Mouse (Mus musculus) heart, embryonic 14.5 days (tissue): ENCODE measurements at regions not wholly inside any gene's neighbourhood (a gene's known extent, or its start where the extent isn't known, plus 50 kb on each side); places are given as distances from the start of the nearest gene placed in this dataset.

Experiments
- ATAC-seq: fragments of 200-750 bp; cut with Nextera tagmentation; 2 replicates; pipeline ENCODE4 v1.8.0; 2017; ENCODE audit warnings: low read depth, moderate TSS enrichment; ENCODE audit not compliant: insufficient number of reproducible peaks, insufficient read depth, low FRiP score
- H3K27ac ChIP-seq, 2 experiments: fragments of 200-500 bp in 1 of 2; fragments of 300-500 bp in 1 of 2; sonication (generic) in 1 of 2; replicated peaks in 1 of 2; 2 replicates each; pipeline ENCODE4 v1.5.1; 2012 to 2014; ENCODE audit warnings: low read depth in 2 of 2, low read length in 2 of 2, control low read depth in 1 of 2, mild to moderate bottlenecking in 1 of 2, mixed read lengths in 1 of 2; ENCODE audit not compliant: control insufficient read depth in 1 of 2, insufficient read depth in 1 of 2
- H3K27me3 ChIP-seq: fragments of 300-500 bp; sonication (generic); 2 replicates; pipeline ENCODE4 v1.6.1; 2014; ENCODE audit warnings: mild to moderate bottlenecking, low read length, control low read depth; ENCODE audit not compliant: control insufficient read depth, insufficient read depth
- H3K36me3 ChIP-seq: fragments of 300-500 bp; sonication (generic); 2 replicates; pipeline ENCODE4 v1.6.1; 2014; ENCODE audit warnings: mild to moderate bottlenecking, control low read depth, low read length, mixed read lengths; ENCODE audit not compliant: control insufficient read depth, insufficient read depth
- H3K4me1 ChIP-seq, 2 experiments: fragments of 200-500 bp in 1 of 2; fragments of 300-500 bp in 1 of 2; sonication (generic) in 1 of 2; 2 replicates each; pipeline ENCODE4 v1.6.1; 2012 to 2014; ENCODE audit warnings: low read length in 2 of 2, control low read depth in 1 of 2, mixed read lengths in 1 of 2; ENCODE audit not compliant: control insufficient read depth in 2 of 2, insufficient read depth in 2 of 2
- H3K4me2 ChIP-seq: fragments of 300-500 bp; sonication (generic); 2 replicates; pipeline ENCODE4 v1.6.1; 2014; ENCODE audit warnings: mild to moderate bottlenecking, low read length
- H3K4me3 ChIP-seq, 2 experiments: fragments of 200-500 bp in 1 of 2; fragments of 300-500 bp in 1 of 2; sonication (generic) in 1 of 2; 2 replicates each; pipeline ENCODE4 v1.5.1; 2012 to 2014; ENCODE audit warnings: low read length in 2 of 2, mild to moderate bottlenecking in 2 of 2, control low read depth in 1 of 2, low read depth in 1 of 2, moderate library complexity in 1 of 2; ENCODE audit not compliant: control insufficient read depth in 1 of 2, insufficient read depth in 1 of 2
- H3K9ac ChIP-seq: fragments of 300-500 bp; sonication (generic); 2 replicates; pipeline ENCODE4 v1.6.1; 2014; ENCODE audit warnings: mild to moderate bottlenecking, low read length
- H3K9me3 ChIP-seq: fragments of 300-500 bp; sonication (generic); 2 replicates; pipeline ENCODE4 v1.6.1; 2016; ENCODE audit warnings: low read length, control low read depth; ENCODE audit not compliant: control insufficient read depth
- WGBS: fragments of 180-500 bp; shearing (Covaris S2); extraction: QIAGEN DNeasy Blood & Tissue Kit; methylation state at CpG from one replicate; pipeline ENCODE4 v1.1.7; 2014; 5-methylcytosine and 5-hydroxymethylcytosine counted together

DNA sequence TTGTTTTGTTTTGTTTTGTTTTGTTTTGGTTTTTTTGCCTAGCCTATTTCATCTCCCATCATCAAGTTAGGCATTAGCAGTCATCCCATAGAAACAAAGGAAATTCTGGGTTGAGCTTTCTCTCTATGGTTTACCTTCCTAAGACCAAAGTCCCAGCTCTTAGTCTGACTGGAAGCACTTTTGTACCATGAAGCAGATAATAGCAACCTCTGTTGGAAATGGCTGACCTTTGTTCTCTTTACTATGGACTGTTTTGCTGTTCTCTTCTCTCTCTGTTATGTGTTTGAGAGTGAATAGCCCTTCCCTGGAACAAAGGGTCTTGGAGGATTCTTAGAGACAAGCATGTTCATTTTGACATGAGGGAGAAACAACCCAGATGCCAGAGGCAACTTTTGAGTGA lies 1681.7 kb upstream of the 5930422O12Rik start:
- Histone ChIP-seq H3K4me3 (no peak overlapping the region), H3K36me3 (no peaks in the 10 kb centered on the region), H3K9ac (no peak overlapping the region), H3K4me1 (no peaks in the 10 kb centered on the region), H3K9me3 (no peaks in the 10 kb centered on the region), H3K27me3 (no peaks in the 10 kb centered on the region), H3K4me2 (no peak overlapping the region), H3K27ac (no peak overlapping the region)
- ATAC-seq: no peak

DNA sequence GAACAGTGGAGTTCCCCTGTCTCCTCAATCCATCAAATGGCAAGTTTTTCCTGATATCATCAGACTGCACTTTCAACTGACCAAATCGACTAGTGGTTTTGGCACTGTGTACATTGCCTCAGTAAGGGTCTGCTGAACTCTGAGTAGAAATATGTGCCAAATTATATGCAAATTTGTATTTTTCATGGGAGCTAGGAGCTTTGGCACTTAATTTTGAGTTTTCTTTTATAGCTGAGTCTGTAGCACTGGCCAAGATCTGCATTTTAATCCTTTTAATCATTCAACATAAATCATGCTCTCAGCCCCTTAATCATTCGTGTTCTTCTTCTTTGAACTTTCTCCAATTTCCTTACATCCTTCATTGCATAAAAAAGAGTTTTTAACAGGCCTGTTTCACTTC lies 1678.5 kb upstream of the 5930422O12Rik start:
- Histone ChIP-seq H3K9ac (no peak overlapping the region), H3K4me3 (no peak overlapping the region), H3K4me2 (no peak overlapping the region), H3K36me3 (no peaks in the 10 kb centered on the region), H3K27me3 (no peaks in the 10 kb centered on the region), H3K4me1 (no peaks in the 10 kb centered on the region), H3K27ac (no peak overlapping the region), H3K9me3 (no peaks in the 10 kb centered on the region)
- WGBS: 65% methylated on average over 2 of the region's 2 CpGs
- no peak for ATAC-seq

DNA sequence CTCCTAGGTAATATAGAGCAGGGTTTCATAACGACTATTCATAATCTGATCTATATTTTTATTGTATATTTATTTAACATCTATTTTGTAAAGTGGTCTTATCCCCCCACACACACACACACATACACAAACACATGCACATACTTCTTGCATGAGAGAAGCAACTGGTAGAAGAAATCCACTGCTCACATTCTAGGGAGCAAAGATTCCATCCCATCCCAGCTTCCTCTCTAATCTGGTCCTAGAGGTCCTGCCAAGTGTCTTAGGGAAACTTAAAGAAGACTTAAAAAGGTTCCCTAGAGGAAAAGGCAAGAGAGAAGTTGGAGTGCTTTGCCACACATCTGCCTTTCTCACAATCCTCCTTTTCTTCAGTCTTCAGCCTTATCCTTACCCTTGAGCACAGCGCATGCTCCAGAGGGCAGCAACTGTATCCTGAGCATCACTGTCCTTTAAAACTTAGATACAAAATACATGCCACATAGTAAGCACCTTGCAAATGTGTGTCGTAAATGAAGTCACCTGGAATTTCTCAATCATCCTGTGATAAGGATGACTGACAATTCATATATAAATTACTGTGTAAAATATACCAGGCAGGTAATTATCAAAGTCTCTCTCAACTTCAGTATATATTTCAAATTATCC lies 1677.9 kb upstream of the 5930422O12Rik start:
- Histone ChIP-seq H3K27me3 (no peaks in the 10 kb centered on the region), H3K9me3 (no peaks in the 10 kb centered on the region), H3K36me3 (no peaks in the 10 kb centered on the region), H3K4me2 (no peak overlapping the region), H3K27ac (no peak overlapping the region), H3K4me1 (no peaks in the 10 kb centered on the region), H3K9ac (no peak overlapping the region), H3K4me3 (no peak overlapping the region)
- WGBS: 62% methylated on average over 3 of the region's 3 CpGs
- no peak for ATAC-seq

DNA sequence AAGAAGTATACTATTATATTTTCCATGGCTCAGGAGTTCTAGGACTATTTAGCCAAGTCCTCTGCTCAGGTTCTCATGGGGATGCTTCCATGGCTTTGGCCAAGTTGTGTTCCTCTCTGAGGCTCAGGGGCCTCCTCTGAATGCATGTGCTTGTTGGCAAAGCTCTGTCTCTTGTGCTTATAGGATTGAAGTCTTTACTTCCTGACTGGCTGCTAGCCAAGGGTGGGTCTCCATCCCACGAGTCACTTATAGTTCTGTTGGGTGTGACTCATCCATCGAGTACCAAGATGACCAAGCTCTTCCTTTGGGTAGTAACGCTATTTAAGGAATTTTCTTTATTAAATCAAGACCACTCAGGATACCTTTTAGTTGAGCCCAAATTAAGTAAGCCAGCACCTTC lies 1672.8 kb upstream of the 5930422O12Rik start:
- Histone ChIP-seq H3K4me3 (no peak overlapping the region), H3K27ac (no peak overlapping the region), H3K36me3 (no peaks in the 10 kb centered on the region), H3K9ac (no peak overlapping the region), H3K4me1 (no peaks in the 10 kb centered on the region), H3K27me3 (no peaks in the 10 kb centered on the region), H3K4me2 (no peak overlapping the region), H3K9me3 (no peaks in the 10 kb centered on the region)
- WGBS: 47% methylated on average over 3 of the region's 3 CpGs
- no peak for ATAC-seq

DNA sequence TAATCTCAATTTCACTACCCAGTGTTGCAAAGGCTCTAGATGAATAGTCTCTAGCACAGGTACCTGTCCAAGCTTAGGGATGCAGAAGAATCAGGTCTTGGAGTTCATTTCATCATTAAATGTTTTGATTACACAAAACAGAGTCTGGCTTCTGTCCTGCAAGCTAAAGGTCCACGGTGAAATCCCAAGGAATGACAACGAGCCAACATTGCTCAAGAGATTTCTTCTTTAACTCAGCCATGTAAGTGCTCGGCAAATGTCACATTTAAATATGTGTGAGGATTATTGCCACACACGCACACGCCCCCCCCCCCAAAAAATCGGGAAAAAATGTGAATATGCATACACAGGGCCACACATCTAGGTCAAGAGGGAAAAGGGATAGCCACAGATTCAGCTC lies 1666.4 kb upstream of the 5930422O12Rik start:
- 84% methylated on average over 6 of the region's 6 CpGs for WGBS
- Histone ChIP-seq H3K27me3 (no peaks in the 10 kb centered on the region), H3K27ac (no peak overlapping the region), H3K4me2 (no peak overlapping the region), H3K9me3 (no peaks in the 10 kb centered on the region), H3K36me3 (no peaks in the 10 kb centered on the region), H3K9ac (no peak overlapping the region), H3K4me3 (no peak overlapping the region), H3K4me1 (no peaks in the 10 kb centered on the region)
- ATAC-seq: no peak
